Mouse (Mus musculus) intestine, embryonic 14.5 days (tissue): Measurements from ENCODE around the gene Sfxn1. TPM values are rescaled to one million over a fixed set of nuclear protein-coding genes. Genes with fewer than 3 reads are reported as not detected.

Experiments
- ATAC-seq: fragments of 200-750 bp; cut with Nextera tagmentation; replicated peaks from 2 replicates; pipeline ENCODE4 v1.8.0; 2017; ENCODE audit warnings: low read depth, moderate number of reproducible peaks, moderate TSS enrichment, moderate library complexity; ENCODE audit not compliant: low FRiP score, low TSS enrichment
- DNase-seq: peaks from one replicate; pipeline ENCODE4 v3.0.0-alpha.2; 2018; ENCODE audit warnings: low spot score
- H3K27ac ChIP-seq: fragments of 300-500 bp; sonication (generic); 2 replicates; pipeline ENCODE4 v1.5.1; 2014; ENCODE audit warnings: low read depth, mild to moderate bottlenecking, control low read depth
- H3K27me3 ChIP-seq: fragments of 300-500 bp; sonication (generic); replicated peaks from 2 replicates; pipeline ENCODE4 v1.6.1; 2014; ENCODE audit warnings: low read length, control low read depth; ENCODE audit not compliant: control insufficient read depth, insufficient read depth
- H3K36me3 ChIP-seq: fragments of 300-500 bp; sonication (generic); 2 replicates; pipeline ENCODE4 v1.6.1; 2014; ENCODE audit warnings: low read length, control low read depth; ENCODE audit not compliant: control insufficient read depth, insufficient read depth
- H3K4me1 ChIP-seq: fragments of 300-500 bp; sonication (generic); replicated peaks from 2 replicates; pipeline ENCODE4 v1.6.1; 2014; ENCODE audit warnings: low read length, control low read depth, mixed read lengths; ENCODE audit not compliant: control insufficient read depth, insufficient read depth
- H3K4me2 ChIP-seq: fragments of 300-500 bp; sonication (generic); 2 replicates; pipeline ENCODE4 v1.6.1; 2014; ENCODE audit warnings: low read length
- H3K4me3 ChIP-seq: fragments of 300-500 bp; sonication (generic); 2 replicates; pipeline ENCODE4 v1.5.1; 2014; ENCODE audit warnings: low read depth, low read length, control low read depth, mixed read lengths
- H3K9ac ChIP-seq: fragments of 300-500 bp; sonication (generic); 2 replicates; pipeline ENCODE4 v1.6.1; 2014; ENCODE audit warnings: mild to moderate bottlenecking, low read length
- H3K9me3 ChIP-seq: fragments of 300-500 bp; sonication (generic); 2 replicates; pipeline ENCODE4 v1.6.1; 2016; ENCODE audit warnings: low read length, control low read depth; ENCODE audit not compliant: control insufficient read depth
- WGBS: fragments of 180-500 bp; shearing (Covaris S2); extraction: QIAGEN DNeasy Blood & Tissue Kit; methylation state at CpG from one replicate; pipeline ENCODE4 v1.1.7; 2014; 5-methylcytosine and 5-hydroxymethylcytosine counted together
- polyA plus RNA-seq: library from polyadenylated mRNA; unstranded; fragments of >200 nt; fragmentation: Nextera tagmentation; extraction: Ambion mirVana; gene quantifications from 2 replicates; pipeline ENCODE4 v1.2.1, GENCODE M21; 2014

Sfxn1 gene
- polyA plus RNA-seq, 1 experiment from 2014 or later: 87.8 TPM

DNA sequence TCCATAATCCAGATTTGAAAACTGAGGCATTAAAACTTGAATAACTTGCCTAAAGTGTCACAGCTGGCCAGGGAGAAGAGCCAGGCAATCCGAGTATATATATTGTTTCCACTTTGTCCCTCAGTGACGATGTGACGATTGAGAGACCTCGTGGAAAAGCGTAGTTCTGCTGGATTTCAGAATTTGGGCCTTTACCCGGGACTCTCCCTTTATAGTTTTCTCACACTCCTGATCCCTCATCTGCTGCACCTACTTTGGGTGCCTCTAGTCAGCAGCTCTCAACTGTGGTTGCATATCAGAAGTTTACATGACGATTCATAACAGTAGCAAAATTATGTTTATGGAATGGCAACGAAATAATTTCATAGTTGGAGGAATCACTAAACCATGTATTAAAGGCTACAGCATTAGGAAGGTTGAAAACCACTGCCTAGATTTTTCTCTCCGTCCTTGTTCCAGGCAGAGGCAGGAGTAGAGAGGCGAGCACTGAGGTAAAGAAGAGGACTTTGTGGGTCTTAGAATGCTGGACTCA is 923 bp downstream of the Sfxn1 start:
- H3K4me2 ChIP-seq: peak overlapping the region; percentile 74
- peak overlapping the region; percentile 75 for H3K4me3 ChIP-seq
- DNase-seq: no peak
- H3K36me3 ChIP-seq: no peaks in the 10 kb centered on the region; the same call in 1 of the 2 replicates
- no peaks in the 10 kb centered on the region for H3K9me3 ChIP-seq
- H3K27me3 ChIP-seq: no peaks in the 10 kb centered on the region
- peaks cover 7% of the 10 kb centered on the region; the same call in 1 of the 2 replicates for H3K4me1 ChIP-seq
- WGBS: 34% methylated on average over 10 of the region's 10 CpGs
- ATAC-seq: no peak
- peak overlapping the region; percentile 79; the same call in 1 of the 2 replicates for H3K27ac ChIP-seq
- peak overlapping the region; percentile 87 for H3K9ac ChIP-seq

GRCm38 (mm10) chr13:54073066-54073465 is 1.4 kb downstream of the Sfxn1 start:
- 22% methylated on average over 1 of the region's 1 CpGs for WGBS
- H3K4me3 ChIP-seq: peak overlapping the region; percentile 75; the same call in 1 of the 2 replicates
- peak overlapping the region; percentile 74 for H3K4me2 ChIP-seq
- peaks cover 7% of the 10 kb centered on the region; the same call in 1 of the 2 replicates for H3K4me1 ChIP-seq
- H3K27ac ChIP-seq: peak overlapping the region; percentile 79; the same call in 1 of the 2 replicates
- no peaks in the 10 kb centered on the region for H3K9me3 ChIP-seq
- no peaks in the 10 kb centered on the region; the same call in 1 of the 2 replicates for H3K36me3 ChIP-seq
- no peaks in the 10 kb centered on the region for H3K27me3 ChIP-seq
- ATAC-seq (no peak), DNase-seq (no peak)
- no peak overlapping the region for H3K9ac ChIP-seq

- DNase-seq: no peak
- Histone ChIP-seq H3K9ac (no peak overlapping the region), H3K27ac (peak overlapping the region; percentile 79; the same call in 1 of the 2 replicates), H3K4me2 (peak overlapping the region; percentile 74), H3K36me3 (no peaks in the 10 kb centered on the region; the same call in 1 of the 2 replicates), H3K4me1 (peaks cover 11% of the 10 kb centered on the region; the same call in 1 of the 2 replicates), H3K27me3 (no peaks in the 10 kb centered on the region), H3K9me3 (no peaks in the 10 kb centered on the region), H3K4me3 (no peak overlapping the region)
- WGBS: 64% methylated on average over 2 of the region's 2 CpGs
- ATAC-seq: no peak
These were observed 1.8 kb downstream of the Sfxn1 start for GRCm38 (mm10) chr13:54073491-54073890.

DNA sequence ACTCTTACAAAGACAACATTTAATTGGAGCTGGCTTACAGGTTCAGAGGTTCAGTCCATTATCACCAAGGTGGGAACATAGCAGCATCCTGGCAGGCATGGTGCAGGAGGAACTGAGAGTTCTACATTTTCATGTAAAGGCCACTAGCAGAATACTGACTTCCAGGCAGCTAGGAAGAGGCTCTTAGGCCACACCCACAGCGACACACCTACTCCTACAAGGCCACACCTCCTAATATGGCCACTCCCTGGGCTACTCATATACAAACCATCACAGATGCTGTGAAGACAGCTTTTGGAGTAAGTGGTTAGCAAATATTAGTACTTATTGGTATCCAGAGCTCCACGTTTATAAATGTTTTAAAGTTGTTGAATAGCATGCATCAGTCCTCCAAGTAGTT is 3.7 kb downstream of the Sfxn1 start:
- no peaks in the 10 kb centered on the region for H3K27me3 ChIP-seq
- H3K4me3 ChIP-seq: no peak overlapping the region
- no peaks in the 10 kb centered on the region for H3K9me3 ChIP-seq
- 81% methylated on average over 2 of the region's 2 CpGs for WGBS
- ATAC-seq: no peak
- H3K9ac ChIP-seq: no peak overlapping the region
- H3K4me2 ChIP-seq: no peak overlapping the region
- H3K4me1 ChIP-seq: peaks cover 19% of the 10 kb centered on the region
- no peaks in the 10 kb centered on the region; the same call in 1 of the 2 replicates for H3K36me3 ChIP-seq
- no peak for DNase-seq
- no peak overlapping the region for H3K27ac ChIP-seq

GRCm38 (mm10) chr13:54076051-54076450 is 4.4 kb downstream of the Sfxn1 start:
- Histone ChIP-seq H3K4me2 (no peak overlapping the region), H3K4me1 (peaks cover 19% of the 10 kb centered on the region), H3K4me3 (no peak overlapping the region), H3K27me3 (no peaks in the 10 kb centered on the region), H3K9ac (no peak overlapping the region), H3K36me3 (no peaks in the 10 kb centered on the region; the same call in 1 of the 2 replicates), H3K27ac (no peak overlapping the region), H3K9me3 (no peaks in the 10 kb centered on the region)
- DNase-seq (no peak), ATAC-seq (no peak)
- 94% methylated on average over 6 of the region's 6 CpGs for WGBS

- Histone ChIP-seq H3K4me1 (peaks cover 19% of the 10 kb centered on the region), H3K9ac (no peak overlapping the region), H3K36me3 (no peaks in the 10 kb centered on the region; the same call in 1 of the 2 replicates), H3K4me2 (no peak overlapping the region), H3K27me3 (no peaks in the 10 kb centered on the region), H3K4me3 (no peak overlapping the region), H3K27ac (no peak overlapping the region), H3K9me3 (no peaks in the 10 kb centered on the region)
- no peak for DNase-seq
- no peak for ATAC-seq
- 76% methylated on average over 11 of the region's 11 CpGs for WGBS
These were observed 5.2 kb downstream of the Sfxn1 start for GRCm38 (mm10) chr13:54076762-54077460.

DNA sequence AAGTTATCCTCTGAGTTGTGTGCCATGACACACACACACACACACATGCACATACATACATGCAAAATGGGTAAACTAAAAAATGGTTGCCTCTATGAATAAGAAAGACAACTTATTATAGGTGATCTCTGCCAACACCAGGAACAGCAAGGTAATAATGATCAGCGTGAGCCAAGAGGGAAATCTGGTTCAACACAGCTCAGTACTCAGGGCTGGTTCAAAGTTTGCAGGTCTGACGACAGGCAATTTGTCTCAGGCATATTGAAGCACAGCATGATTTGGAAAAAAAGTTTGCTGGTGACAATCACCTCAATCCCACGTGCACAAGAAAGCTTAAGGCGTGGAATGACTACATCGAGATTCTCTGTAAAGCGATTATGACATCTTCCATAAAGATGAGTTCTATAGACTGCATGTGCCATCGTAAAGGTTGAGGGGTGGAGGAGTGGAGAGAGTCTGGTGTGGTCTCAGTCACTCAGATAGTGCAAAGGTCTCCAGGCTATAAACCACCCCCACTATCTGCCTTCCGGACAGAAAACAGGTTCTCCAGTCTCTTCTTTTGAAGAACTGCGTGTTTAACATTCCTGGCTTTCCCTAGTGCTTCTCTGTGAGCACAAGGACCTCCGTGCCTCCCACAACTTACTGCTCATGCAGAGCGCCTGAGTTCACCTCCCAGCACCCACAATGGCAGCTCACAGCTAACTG is 6.0 kb downstream of the Sfxn1 start:
- Histone ChIP-seq H3K36me3 (no peaks in the 10 kb centered on the region; the same call in 1 of the 2 replicates), H3K4me1 (peaks cover 16% of the 10 kb centered on the region), H3K9me3 (no peaks in the 10 kb centered on the region), H3K9ac (no peak overlapping the region), H3K27me3 (no peaks in the 10 kb centered on the region), H3K4me3 (no peak overlapping the region), H3K4me2 (no peak overlapping the region), H3K27ac (no peak overlapping the region)
- 30% methylated on average over 11 of the region's 11 CpGs for WGBS
- no peak for DNase-seq
- ATAC-seq: peak; percentile 60

DNA sequence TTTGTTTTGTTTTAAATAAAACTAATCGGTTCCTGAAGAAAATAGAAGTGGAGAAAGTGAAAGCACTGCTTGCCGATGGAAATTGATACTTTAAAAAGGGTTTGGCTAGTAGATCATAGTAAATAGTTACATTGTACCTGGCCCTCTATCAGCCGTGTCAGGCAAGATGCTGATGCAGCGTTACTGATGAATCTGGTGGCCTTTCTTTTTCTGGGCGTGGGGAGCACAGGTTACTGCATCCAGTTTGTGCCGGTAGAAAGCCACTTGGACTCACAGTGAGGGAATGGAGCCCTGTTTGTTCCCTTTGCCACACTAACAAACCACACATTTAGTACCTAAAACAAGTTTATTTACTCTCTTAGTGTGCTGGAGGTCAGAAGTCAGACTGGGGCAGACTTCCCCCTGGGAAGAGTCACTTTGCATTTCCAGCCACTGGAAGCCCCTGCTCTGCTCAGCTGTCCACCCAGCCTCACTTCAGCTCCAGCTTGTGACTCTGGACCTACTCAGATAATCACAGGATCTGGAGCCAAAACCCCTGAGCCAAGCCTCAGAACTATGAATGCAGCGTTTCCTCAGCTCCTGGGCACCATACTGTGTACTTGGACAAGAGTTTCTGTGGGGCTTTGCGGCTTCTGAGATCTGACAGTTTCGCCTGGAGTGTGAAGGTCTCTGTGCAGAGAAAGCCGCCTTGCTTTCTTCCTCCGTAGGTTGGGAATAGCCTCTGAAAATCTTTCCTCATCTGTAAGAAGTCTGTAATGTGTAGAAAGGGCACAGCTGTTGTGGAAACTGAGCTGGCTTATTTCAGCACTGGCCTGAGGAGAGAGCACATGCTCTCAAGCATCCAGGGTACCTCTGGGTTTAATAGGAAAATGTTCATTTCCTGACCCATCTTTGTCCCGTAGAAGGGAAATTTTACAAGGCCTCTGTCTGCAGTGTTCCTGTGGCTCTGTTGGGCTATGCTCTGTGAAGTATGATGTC is 8.4 kb downstream of the Sfxn1 start:
- H3K9me3 ChIP-seq: no peaks in the 10 kb centered on the region
- WGBS: 54% methylated on average over 12 of the region's 12 CpGs
- no peak overlapping the region for H3K4me3 ChIP-seq
- H3K4me2 ChIP-seq: no peak overlapping the region
- no peaks in the 10 kb centered on the region for H3K27me3 ChIP-seq
- peaks cover 13% of the 10 kb centered on the region for H3K4me1 ChIP-seq
- H3K36me3 ChIP-seq: no peaks in the 10 kb centered on the region; the same call in 1 of the 2 replicates
- no peak overlapping the region for H3K9ac ChIP-seq
- DNase-seq: no peak
- no peak for ATAC-seq
- H3K27ac ChIP-seq: no peak overlapping the region
